In genomic region chr10:20198968-20199737, GRCm38 (mm10) we compare ENCODE assay signal across 21 mouse cellular contexts. TPM values are rescaled to one million over a fixed set of nuclear protein-coding genes. Genes with fewer than 3 reads are reported as not detected.
DNase-seq lines count a peak whose midpoint lies in the region; ATAC-seq and TF ChIP-seq lines count a peak whose summit lies in the region.
"Had no signal": no experiment of that assay in that cellular context is flagged by ENCODE, and none has a peak within 500 bp of the region (broad histone marks: within the 10 kb centered on the region; RNA-seq: fewer than 3 reads in every experiment).

No protein-coding gene starts in this region.

- H3K27me3 ChIP-seq in midbrain, postnatal 0 days (ENCODE audit: insufficient read depth, low read length) = no peaks in the 10 kb centered on the region
- no peaks in the 10 kb centered on the region for H3K27me3 ChIP-seq in midbrain, embryonic 15.5 days (replicated peaks)
- no peaks in the 10 kb centered on the region for H3K27me3 ChIP-seq in cerebellum, adult 2 months (ENCODE audit: control insufficient read depth, insufficient read depth, low read length)
- H3K27me3 ChIP-seq: heart, embryonic 15.5 days; limb, embryonic 13.5 days; liver, embryonic 15.5 days had no signal

- H3K4me2 ChIP-seq in midbrain, postnatal 0 days (ENCODE audit: low read depth, low read length, poor library complexity, severe bottlenecking) = no peak overlapping the region
- no peak overlapping the region for H3K4me2 ChIP-seq in midbrain, embryonic 15.5 days
- H3K4me2 ChIP-seq: embryonic facial prominence, embryonic 13.5 days; heart, embryonic 15.5 days; hindbrain, embryonic 13.5 days; limb, embryonic 13.5 days; liver, embryonic 15.5 days had no signal

- no peaks in the 10 kb centered on the region for H3K9me3 ChIP-seq in midbrain, postnatal 0 days (ENCODE audit: low read length)
- H3K9me3 ChIP-seq in midbrain, embryonic 15.5 days = no peaks in the 10 kb centered on the region
- H3K9me3 ChIP-seq: embryonic facial prominence, embryonic 13.5 days; forebrain, embryonic 10.5 days; heart, embryonic 15.5 days; hindbrain, embryonic 13.5 days; limb, embryonic 13.5 days; liver, embryonic 15.5 days had no signal

- no peaks in the 10 kb centered on the region for H3K36me3 ChIP-seq in midbrain, postnatal 0 days (ENCODE audit: insufficient read depth, low read length)
- no peaks in the 10 kb centered on the region for H3K36me3 ChIP-seq in midbrain, embryonic 15.5 days (replicated peaks)
- H3K36me3 ChIP-seq: embryonic facial prominence, embryonic 13.5 days; forebrain, embryonic 10.5 days; heart, embryonic 15.5 days; hindbrain, embryonic 13.5 days; limb, embryonic 13.5 days; liver, embryonic 15.5 days had no signal

- 49% methylated on average over 10 of the region's 10 CpGs for WGBS in midbrain, postnatal 0 days
- WGBS in midbrain, embryonic 15.5 days = 59% methylated on average over 10 of the region's 10 CpGs
- WGBS in cerebellum, adult 2 months = 14% methylated on average over 10 of the region's 10 CpGs

- intact Hi-C loops in gastrocnemius, adult 2 months (cut with DNase I) = no loop called here
- intact Hi-C loops in gastrocnemius, postnatal 14 days (cut with DNase I; ENCODE audit: low total_unique reads) = no loop called here
- intact Hi-C loops in left cerebral cortex, postnatal 10 days (cut with DNase I) = no loop called here

- TF ChIP-seq CTCF in gastrocnemius, adult 2 months (IDR thresholded peaks at IDR 0.05) = no peak
- no peak for TF ChIP-seq CTCF in midbrain, postnatal 0 days (IDR thresholded peaks at IDR 0.05)
- no peak for TF ChIP-seq CTCF in cerebellum, adult 2 months (IDR thresholded peaks at IDR 0.05; ENCODE audit: borderline replicate concordance, insufficient read depth, low read depth, low read length)

- 0 out of 2 replicates have a peak, but pooled peaks cover 6% of the 10 kb centered on the region for H3K4me1 ChIP-seq in midbrain, postnatal 0 days (ENCODE audit: insufficient read depth, low read length)
- peaks cover 7% of the 10 kb centered on the region; the same call in 1 of the 2 replicates for H3K4me1 ChIP-seq in midbrain, embryonic 15.5 days
- peaks cover 19% of the 10 kb centered on the region for H3K4me1 ChIP-seq in cerebellum, adult 2 months (ENCODE audit: control insufficient read depth, insufficient read depth, low read length)

- no peak overlapping the region for H3K27ac ChIP-seq in gastrocnemius, adult 2 months
- 0 out of 2 replicates have a peak overlapping the region, but pooled peaks have one; percentile 12 for H3K27ac ChIP-seq in midbrain, postnatal 0 days (ENCODE audit: low read depth, low read length)
- no peak overlapping the region for H3K27ac ChIP-seq in midbrain, embryonic 15.5 days
- H3K27ac ChIP-seq in cerebellum, adult 2 months (ENCODE audit: insufficient read depth, low read length) = peak overlapping the region; percentile 96
- H3K27ac ChIP-seq: embryonic facial prominence, embryonic 13.5 days; forebrain, embryonic 10.5 days; heart, embryonic 15.5 days; hindbrain, embryonic 13.5 days; limb, embryonic 13.5 days; liver, embryonic 15.5 days had no signal

- TF ChIP-seq POLR2A in cerebellum, adult 2 months (IDR thresholded peaks at IDR 0.05; ENCODE audit: borderline replicate concordance, insufficient read depth, low read length) = no peak

- no peak overlapping the region for H3K9ac ChIP-seq in midbrain, postnatal 0 days (replicated peaks; ENCODE audit: low read length, poor library complexity, severe bottlenecking)
- no peak overlapping the region for H3K9ac ChIP-seq in midbrain, embryonic 15.5 days
- H3K9ac ChIP-seq: embryonic facial prominence, embryonic 13.5 days; heart, embryonic 15.5 days; hindbrain, embryonic 13.5 days; limb, embryonic 13.5 days; liver, embryonic 15.5 days had no signal

- peak overlapping the region; percentile 38 for H3K4me3 ChIP-seq in gastrocnemius, adult 2 months
- H3K4me3 ChIP-seq in midbrain, postnatal 0 days (ENCODE audit: low read depth, low read length) = no peak overlapping the region
- H3K4me3 ChIP-seq in midbrain, embryonic 15.5 days = no peak overlapping the region
- peak overlapping the region; percentile 35 for H3K4me3 ChIP-seq in cerebellum, adult 2 months (replicated peaks; ENCODE audit: insufficient read depth, low read depth, low read length)
- H3K4me3 ChIP-seq: embryonic facial prominence, embryonic 13.5 days; forebrain, embryonic 10.5 days; heart, embryonic 15.5 days; hindbrain, embryonic 13.5 days; limb, embryonic 13.5 days; liver, embryonic 15.5 days; myocyte had no signal

- DNase-seq in gastrocnemius, adult 2 months = no peak
- no peak for DNase-seq in gastrocnemius, postnatal 14 days
- no peak for DNase-seq in midbrain, postnatal 0 days (ENCODE audit: low spot score)
- peak; percentile 66 for DNase-seq in cerebellum, adult 2 months
- peak; percentile 87 for DNase-seq in retina, postnatal 1 day
- DNase-seq in left cerebral cortex, postnatal 10 days (ENCODE audit: extremely low spot score in 1 of 2, low spot score in 2 of 2) = no peak
- DNase-seq in adrenal gland, postnatal 10 days = no peak
- DNase-seq: B cell, adult 2 months; heart, adult 18-20 months; kidney, adult 18-20 months; kidney, postnatal 4 days; lung, postnatal 14 days; thymus, postnatal 36 days had no signal

- ATAC-seq in midbrain, postnatal 0 days (ENCODE audit: low FRiP score) = peak; percentile 50; the same call in 1 of the 2 replicates
- no peak for ATAC-seq in midbrain, embryonic 15.5 days (replicated peaks)

RNA-seq across cellular contexts. Expression of gene Map7, which starts 50.9 kb away (rescaled TPM):
- total RNA-seq in gastrocnemius, adult 2 months (2021) = 1 to 10 TPM; 3.9 to 4.9 TPM
- 1 to 10 TPM; 1.4 to 2.4 TPM for total RNA-seq in gastrocnemius, postnatal 14 days (2021)
- 8.3 and 13.9 TPM in 2 replicates for total RNA-seq in midbrain, postnatal 0 days (2014; rRNA removed)
- polyA plus RNA-seq in midbrain, postnatal 0 days (2015; fragmentation: Nextera tagmentation; extraction: Ambion mirVana) = 6.6 and 8.7 TPM in 2 replicates
- polyA plus RNA-seq in midbrain, embryonic 15.5 days (2015; fragmentation: Nextera tagmentation; extraction: Ambion mirVana) = 6.6 and 7.7 TPM in 2 replicates
- polyA plus RNA-seq in cerebellum, adult 2 months (2012; rRNA removed) = 82.6 and 88.4 TPM in 2 replicates
- 10 to 100 TPM; 47.0 to 52.5 TPM for total RNA-seq in left cerebral cortex, postnatal 10 days (2021)
- total RNA-seq in adrenal gland, postnatal 10 days (2021) = 10 to 100 TPM; 15.9 to 18.7 TPM

Comparison
In these comparisons a context has a peak if more than half of its experiments do, and no peak if none do; other contexts are left out.
1. H3K27ac ChIP-seq: peak in midbrain, postnatal 0 days (single experiment) and cerebellum, adult 2 months (single experiment); none in gastrocnemius, adult 2 months (single experiment) and midbrain, embryonic 15.5 days (single experiment).
2. DNase-seq: peak in cerebellum, adult 2 months (2 of 2) and retina, postnatal 1 day (single experiment); none in gastrocnemius, adult 2 months (single experiment), gastrocnemius, postnatal 14 days (single experiment), midbrain, postnatal 0 days (single experiment), left cerebral cortex, postnatal 10 days (0 of 2) and adrenal gland, postnatal 10 days (single experiment).
3. H3K4me3 ChIP-seq: peak in gastrocnemius, adult 2 months (single experiment) and cerebellum, adult 2 months (single experiment); none in midbrain, postnatal 0 days (single experiment) and midbrain, embryonic 15.5 days (single experiment).